Mouse (Mus musculus): ENCODE results near the gene Srrm4. TPM values are rescaled to one million over a fixed set of nuclear protein-coding genes. Genes with fewer than 3 reads are reported as not detected.

Srrm4 gene
- total RNA-seq, 2 experiments from 2014 or later: 26.4 TPM

GRCm38 (mm10) chr5:116556614-116557013, 35.0 kb downstream of the Srrm4 start:
- no peak for DNase-seq (ENCODE audit: low spot score in 2 of 2)

GRCm38 (mm10) chr5:116553868-116554267, 37.7 kb downstream of the Srrm4 start:
- DNase-seq (ENCODE audit: low spot score in 2 of 2): no peak

- DNase-seq (ENCODE audit: low spot score in 2 of 2): no peak
Measured at GRCm38 (mm10) chr5:116553106-116553505, 38.5 kb downstream of the Srrm4 start.

- DNase-seq (ENCODE audit: low spot score in 2 of 2): no peak
Measured at GRCm38 (mm10) chr5:116552584-116552983, 39.0 kb downstream of the Srrm4 start.

- no peak for DNase-seq (ENCODE audit: low spot score in 2 of 2)
Measured at GRCm38 (mm10) chr5:116545746-116546145, 45.9 kb downstream of the Srrm4 start.

GRCm38 (mm10) chr5:116542317-116542716, 49.3 kb downstream of the Srrm4 start:
- DNase-seq (ENCODE audit: low spot score in 2 of 2): no peak

GRCm38 (mm10) chr5:116541128-116541527, 50.5 kb downstream of the Srrm4 start:
- DNase-seq (ENCODE audit: low spot score in 2 of 2): no peak

- DNase-seq (ENCODE audit: low spot score in 2 of 2): no peak
Measured at GRCm38 (mm10) chr5:116539360-116539759, 52.3 kb downstream of the Srrm4 start.

- no peak for DNase-seq (ENCODE audit: low spot score in 2 of 2)
Measured at GRCm38 (mm10) chr5:116538491-116538890, 53.1 kb downstream of the Srrm4 start.

- DNase-seq (ENCODE audit: low spot score in 2 of 2): peak; percentile 53 to 69
Measured at GRCm38 (mm10) chr5:116526324-116526723, 65.3 kb downstream of the Srrm4 start.

GRCm38 (mm10) chr5:116525308-116525707, 66.3 kb downstream of the Srrm4 start:
- peak; percentile 27 to 55 for DNase-seq (ENCODE audit: low spot score in 2 of 2)

- DNase-seq (ENCODE audit: low spot score in 2 of 2): peak; percentile 60 to 80
Measured at GRCm38 (mm10) chr5:116523553-116523952, 68.1 kb downstream of the Srrm4 start.

GRCm38 (mm10) chr5:116523079-116523478, 68.5 kb downstream of the Srrm4 start:
- peak; percentile 38 to 44 for DNase-seq (ENCODE audit: low spot score in 2 of 2)

GRCm38 (mm10) chr5:116522273-116522672, 69.3 kb downstream of the Srrm4 start:
- DNase-seq (ENCODE audit: low spot score in 2 of 2): peak in 1 of 2 experiments; percentile 35

GRCm38 (mm10) chr5:116518047-116518446, 73.6 kb downstream of the Srrm4 start:
- no peak for DNase-seq (ENCODE audit: low spot score in 2 of 2)

- DNase-seq (ENCODE audit: low spot score in 2 of 2): no peak
Measured at GRCm38 (mm10) chr5:116512135-116512534, 79.5 kb downstream of the Srrm4 start.

GRCm38 (mm10) chr5:116510229-116510628, 81.4 kb downstream of the Srrm4 start:
- DNase-seq (ENCODE audit: low spot score in 2 of 2): no peak

GRCm38 (mm10) chr5:116501342-116501741, 90.3 kb downstream of the Srrm4 start:
- DNase-seq (ENCODE audit: low spot score in 2 of 2): no peak

- peak; percentile 36 to 53 for DNase-seq (ENCODE audit: low spot score in 2 of 2)
Measured at GRCm38 (mm10) chr5:116498880-116499640, 92.6 kb downstream of the Srrm4 start.

- DNase-seq (ENCODE audit: low spot score in 2 of 2): no peak
Measured at GRCm38 (mm10) chr5:116497866-116498265, 93.8 kb downstream of the Srrm4 start.

GRCm38 (mm10) chr5:116497205-116497604, 94.4 kb downstream of the Srrm4 start:
- no peak for DNase-seq (ENCODE audit: low spot score in 2 of 2)

GRCm38 (mm10) chr5:116496717-116497116, 94.9 kb downstream of the Srrm4 start:
- no peak for DNase-seq (ENCODE audit: low spot score in 2 of 2)

- no peak for DNase-seq (ENCODE audit: low spot score in 2 of 2)
Measured at GRCm38 (mm10) chr5:116495466-116495865, 96.2 kb downstream of the Srrm4 start.

Data from left cerebral cortex, adult 18-20 months (tissue).